Mouse (Mus musculus) liver, adult 2 months (tissue): ENCODE data around the gene Cfap57. TPM values are rescaled to one million over a fixed set of nuclear protein-coding genes. Genes with fewer than 3 reads are reported as not detected.

Source experiments
- DNase-seq: peaks from one replicate; pipeline ENCODE4 v3.0.0-alpha.2; 2011; ENCODE audit warnings: low read depth, low spot score; ENCODE audit errors: extremely low read depth
- H3K27ac ChIP-seq: fragments of 200-500 bp; replicated peaks from 2 replicates; pipeline ENCODE4 v1.5.1; 2012; ENCODE audit warnings: low read depth, mild to moderate bottlenecking, control low read depth, inconsistent platforms, low read length; ENCODE audit not compliant: insufficient read depth
- H3K27me3 ChIP-seq: fragments of 200-500 bp; 2 replicates; pipeline ENCODE4 v1.6.1; 2012; ENCODE audit warnings: mild to moderate bottlenecking, moderate library complexity, low read length, inconsistent platforms; ENCODE audit not compliant: control insufficient read depth, insufficient read depth
- H3K36me3 ChIP-seq: fragments of 200-500 bp; 2 replicates; pipeline ENCODE4 v1.6.1; 2012; ENCODE audit warnings: low read length, inconsistent platforms; ENCODE audit not compliant: control insufficient read depth, insufficient read depth
- H3K4me1 ChIP-seq: fragments of 200-500 bp; 2 replicates; pipeline ENCODE4 v1.6.1; 2011; ENCODE audit warnings: low read length; ENCODE audit not compliant: control insufficient read depth, insufficient read depth
- H3K4me3 ChIP-seq: fragments of 200-500 bp; 2 replicates; pipeline ENCODE4 v1.5.1; 2011; ENCODE audit warnings: low read depth, mild to moderate bottlenecking, control low read depth, low read length, moderate library complexity; ENCODE audit not compliant: insufficient read depth
- H3K79me2 ChIP-seq: fragments of 200-500 bp; 2 replicates; pipeline ENCODE4 v1.6.1; 2012; ENCODE audit warnings: inconsistent platforms, mild to moderate bottlenecking, low read length, moderate library complexity; ENCODE audit not compliant: control insufficient read depth, insufficient read depth
- H3K9ac ChIP-seq: fragments of 200-500 bp; 2 replicates; pipeline ENCODE4 v1.6.1; 2012; ENCODE audit warnings: low read depth, mild to moderate bottlenecking, control low read depth, inconsistent platforms, low read length
- CTCF ChIP-seq: fragments of 200-500 bp; IDR thresholded peaks from 2 replicates; pipeline ENCODE4 v1.5.1; 2011; ENCODE audit warnings: low read depth, low read length, control low read depth
- POLR2A ChIP-seq: fragments of 200-500 bp; IDR thresholded peaks from 2 replicates; pipeline ENCODE4 v1.6.1; 2011; ENCODE audit warnings: low read length, control low read depth; ENCODE audit not compliant: insufficient read depth; ENCODE audit errors: extremely low read depth
- WGBS: fragments of 180-500 bp; shearing (Covaris S2); methylation state at CpG from one replicate; pipeline ENCODE4 v1.1.7; 2018; 5-methylcytosine and 5-hydroxymethylcytosine counted together
- polyA plus RNA-seq: library from polyadenylated mRNA; depleted of rRNA; stranded (reverse); fragments of >200 nt; gene quantifications from 2 replicates; pipeline ENCODE4 v1.2.3, GENCODE M21; 2012; rRNA removed
- total RNA-seq: library from RNA; depleted of rRNA; stranded (reverse); fragments of >200 nt; gene quantifications from 2 replicates; pipeline ENCODE4 v1.2.3, GENCODE M21; 2014; rRNA removed

The Cfap57 gene
- total and polyA plus RNA-seq, 2 experiments: not detected

DNA sequence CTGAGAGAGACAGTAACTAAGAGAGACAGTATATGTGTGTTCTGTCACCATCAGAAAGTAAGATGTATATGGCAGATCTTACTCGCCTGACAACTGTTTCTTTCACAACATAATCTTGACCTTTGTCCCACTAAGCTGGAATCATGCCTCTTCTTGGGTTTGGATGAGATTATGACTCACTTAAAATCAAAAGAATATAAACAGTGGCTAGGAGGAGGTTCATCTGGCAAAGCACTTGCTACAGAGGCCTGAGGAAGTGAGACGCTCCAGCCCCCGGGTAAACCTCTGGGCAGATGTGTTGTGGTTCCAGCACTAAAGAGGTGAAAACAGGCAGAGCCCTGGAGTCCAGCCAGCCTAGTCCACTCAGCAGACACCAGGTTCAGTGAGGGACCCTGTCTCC, 115.0 kb downstream of the Cfap57 start:
- WGBS: 44% methylated on average over 3 of the region's 3 CpGs
- Histone ChIP-seq H3K27ac (no peak overlapping the region), H3K9ac (no peak overlapping the region), H3K36me3 (no peaks in the 10 kb centered on the region), H3K79me2 (no peaks in the 10 kb centered on the region), H3K4me1 (peaks cover 2% of the 10 kb centered on the region; the same call in 1 of the 2 replicates), H3K4me3 (no peak overlapping the region), H3K27me3 (no peaks in the 10 kb centered on the region)
- DNase-seq: peak; percentile 54
- no peak for TF ChIP-seq POLR2A
- no peak for TF ChIP-seq CTCF

Other genes with a start within 250 kb of the Cfap57 start
- 3.0 and 5.2 TPM in 2 replicates for gene Szt2, start 211.5 kb downstream of the Cfap57 start, total RNA-seq
- 8.8 and 11.9 TPM in 2 replicates for gene Szt2, start 211.5 kb downstream of the Cfap57 start, polyA plus RNA-seq
- 37.0 and 40.3 TPM in 2 replicates for gene Med8, start 211.4 kb downstream of the Cfap57 start, total RNA-seq
- gene Med8, start 211.4 kb downstream of the Cfap57 start, polyA plus RNA-seq: 25.5 and 31.3 TPM in 2 replicates
- 16.9 and 23.1 TPM in 2 replicates for gene Elovl1, start 192.7 kb downstream of the Cfap57 start, total RNA-seq
- 132 and 135 TPM in 2 replicates for gene Elovl1, start 192.7 kb downstream of the Cfap57 start, polyA plus RNA-seq
- gene Cdc20, start 183.4 kb downstream of the Cfap57 start, total RNA-seq: 0.46 and 5.4 TPM in 2 replicates
- gene Cdc20, start 183.4 kb downstream of the Cfap57 start, polyA plus RNA-seq: 0.59 and 0.93 TPM in 2 replicates
- gene Mpl, start 163.3 kb downstream of the Cfap57 start, total RNA-seq: not detected in 2 replicates
- not detected in 2 replicates for gene Mpl, start 163.3 kb downstream of the Cfap57 start, polyA plus RNA-seq
- gene Tie1, start 130.7 kb downstream of the Cfap57 start, total RNA-seq: 6.6 and 9.6 TPM in 2 replicates
- gene Tie1, start 130.7 kb downstream of the Cfap57 start, polyA plus RNA-seq: 6.7 and 8.9 TPM in 2 replicates
- gene 2610528J11Rik, start 93.8 kb downstream of the Cfap57 start, total RNA-seq: 19.8 and 21.5 TPM in 2 replicates
- gene 2610528J11Rik, start 93.8 kb downstream of the Cfap57 start, polyA plus RNA-seq: 52.6 and 54.6 TPM in 2 replicates
- gene Tmem125, start 76.7 kb downstream of the Cfap57 start, total RNA-seq: 2.9 and 3.5 TPM in 2 replicates
- gene Tmem125, start 76.7 kb downstream of the Cfap57 start, polyA plus RNA-seq: 13.1 and 17.5 TPM in 2 replicates
- gene Ebna1bp2, start within 50 bp of the Cfap57 start, total RNA-seq: 19.6 and 19.9 TPM in 2 replicates
- 10.3 and 13.0 TPM in 2 replicates for gene Ebna1bp2, start within 50 bp of the Cfap57 start, polyA plus RNA-seq
- not detected in 2 replicates for gene Olfr62, start 38.2 kb upstream of the Cfap57 start, total RNA-seq
- not detected in 2 replicates for gene Olfr62, start 38.2 kb upstream of the Cfap57 start, polyA plus RNA-seq
- not detected in 2 replicates for gene Olfr1342, start 72.0 kb upstream of the Cfap57 start, total RNA-seq
- gene Olfr1342, start 72.0 kb upstream of the Cfap57 start, polyA plus RNA-seq: not detected in 2 replicates
- not detected in 2 replicates for gene Olfr1341, start 82.7 kb upstream of the Cfap57 start, total RNA-seq
- gene Olfr1341, start 82.7 kb upstream of the Cfap57 start, polyA plus RNA-seq: not detected in 2 replicates
- gene Olfr1340, start 99.4 kb upstream of the Cfap57 start, total RNA-seq: not detected in 2 replicates
- gene Olfr1340, start 99.4 kb upstream of the Cfap57 start, polyA plus RNA-seq: not detected in 2 replicates
- gene Olfr1339, start 111.4 kb upstream of the Cfap57 start, total RNA-seq: not detected in 2 replicates
- not detected in 2 replicates for gene Olfr1339, start 111.4 kb upstream of the Cfap57 start, polyA plus RNA-seq
- not detected in 2 replicates for gene Olfr1338, start 138.0 kb upstream of the Cfap57 start, total RNA-seq
- gene Olfr1338, start 138.0 kb upstream of the Cfap57 start, polyA plus RNA-seq: not detected in 2 replicates
- gene Olfr1337, start 161.8 kb upstream of the Cfap57 start, total RNA-seq: not detected in 2 replicates
- gene Olfr1337, start 161.8 kb upstream of the Cfap57 start, polyA plus RNA-seq: not detected in 2 replicates
- gene Olfr1335, start 189.2 kb upstream of the Cfap57 start, total RNA-seq: not detected in 2 replicates
- not detected in 2 replicates for gene Olfr1335, start 189.2 kb upstream of the Cfap57 start, polyA plus RNA-seq
- gene Olfr1333, start 215.5 kb upstream of the Cfap57 start, total RNA-seq: not detected in 2 replicates
- not detected in 2 replicates for gene Olfr1333, start 215.5 kb upstream of the Cfap57 start, polyA plus RNA-seq
- not detected in 2 replicates for gene Olfr1331, start 243.9 kb upstream of the Cfap57 start, total RNA-seq
- not detected in 2 replicates for gene Olfr1331, start 243.9 kb upstream of the Cfap57 start, polyA plus RNA-seq